Mouse (Mus musculus) MEL (cell line): ENCODE results near the gene Gm11172.

ENCODE experiments used
- CTCF ChIP-seq, 3 experiments: IDR thresholded peaks in 2 of 3; conservative IDR thresholded peaks in 1 of 3; 2 replicates each; pipeline ENCODE4 v1.5.1; 2011 to 2012; ENCODE audit warnings: low read length in 3 of 3, low read depth in 2 of 3, mild to moderate bottlenecking in 2 of 3, improper control_type of control experiment in 1 of 3, inconsistent platforms in 1 of 3, mixed read lengths in 1 of 3, moderate library complexity in 1 of 3; ENCODE audit not compliant: control insufficient read depth in 1 of 3, insufficient read depth in 1 of 3, poor library complexity in 1 of 3, severe bottlenecking in 1 of 3
- MEF2A ChIP-seq: IDR thresholded peaks from 2 replicates; pipeline ENCODE4 v1.6.1; 2014; ENCODE audit warnings: low read depth, mild to moderate bottlenecking, inconsistent platforms, low read length, improper control_type of control experiment; ENCODE audit not compliant: poor library complexity, insufficient replicate concordance, severe bottlenecking; ENCODE audit errors: extremely low read depth
- MXI1 ChIP-seq: IDR thresholded peaks from 2 replicates; pipeline ENCODE4 v1.6.1; 2011; ENCODE audit warnings: mild to moderate bottlenecking, low read depth, low read length, improper control_type of control experiment
- NRF1 ChIP-seq: IDR thresholded peaks from 2 replicates; pipeline ENCODE4 v1.6.1; 2014; ENCODE audit warnings: low read depth, mild to moderate bottlenecking, inconsistent platforms, low read length, improper control_type of control experiment, moderate library complexity; ENCODE audit not compliant: poor library complexity, insufficient read depth, severe bottlenecking
- POLR2A ChIP-seq, 2 experiments: IDR thresholded peaks; 2 replicates each; pipeline ENCODE4 v1.6.1; 2011 to 2012; ENCODE audit warnings: low read length in 2 of 2, mild to moderate bottlenecking in 2 of 2, control low read depth in 1 of 2, improper control_type of control experiment in 1 of 2, low read depth in 1 of 2, moderate library complexity in 1 of 2; ENCODE audit not compliant: control insufficient read depth in 1 of 2, insufficient read depth in 1 of 2, poor library complexity in 1 of 2
- POLR2AphosphoS2 ChIP-seq: IDR thresholded peaks from 2 replicates; pipeline ENCODE4 v1.6.1; 2011; ENCODE audit warnings: low read length, improper control_type of control experiment
- SIN3A ChIP-seq: IDR thresholded peaks from 2 replicates; pipeline ENCODE4 v1.6.1; 2012; ENCODE audit warnings: low read length, improper control_type of control experiment, inconsistent platforms
- TAL1 ChIP-seq: IDR thresholded peaks from 2 replicates; pipeline ENCODE4 v1.6.1; 2012; ENCODE audit warnings: mild to moderate bottlenecking, inconsistent platforms, low read length, moderate library complexity, mixed read lengths
- ZC3H11A ChIP-seq: IDR thresholded peaks from 2 replicates; pipeline ENCODE4 v1.6.1; 2012; ENCODE audit warnings: low read depth, mild to moderate bottlenecking, inconsistent platforms, low read length, improper control_type of control experiment

GRCm38 (mm10) chr16:10784793-10785370 is 27.8 kb upstream of the Gm11172 start:
- no peak for TF ChIP-seq POLR2A (IDR thresholded peaks at IDR 0.05; ENCODE audit: control insufficient read depth in 1 of 2, insufficient read depth in 1 of 2, low read depth in 1 of 2, low read length in 2 of 2, poor library complexity in 1 of 2)
- no peak for TF ChIP-seq MEF2A
- peak; percentile 49 for TF ChIP-seq ZC3H11A
- no peak for TF ChIP-seq POLR2AphosphoS2
- no peak; the same call in 1 of the 2 replicates for TF ChIP-seq MXI1
- TF ChIP-seq CTCF (IDR thresholded peaks at IDR 0.05 in 2 of 3, conservative IDR thresholded peaks at IDR 0.05 in 1 of 3; ENCODE audit: control insufficient read depth in 1 of 3, insufficient read depth in 1 of 3, low read depth in 2 of 3, low read length in 3 of 3, poor library complexity in 1 of 3, severe bottlenecking in 1 of 3), result peak in 2 of 3 experiments; percentile 76 to 94; a peak in 5 of 6 replicates
- TF ChIP-seq SIN3A, result no peak; the same call in 1 of the 2 replicates
- TF ChIP-seq TAL1, result no peak
- TF ChIP-seq NRF1, result no peak
